Mouse (Mus musculus) layer of hippocampus, postnatal 10 days (tissue): ENCODE data around the gene Rap1b. TPM values are rescaled to one million over a fixed set of nuclear protein-coding genes. Genes with fewer than 3 reads are reported as not detected.

Experiments
- DNase-seq, 2 experiments: peaks; one replicate each; pipeline ENCODE4 v3.0.0; 2021; ENCODE audit warnings: low spot score in 2 of 2
- total RNA-seq, 2 experiments: library from RNA; stranded (reverse); gene quantifications; 2 replicates each; pipeline ENCODE4 v1.2.3; 2021

Rap1b gene
- total RNA-seq, 2 experiments from 2014 or later = 97.5 to 99.8 TPM

GRCm38 (mm10) chr10:117823321-117823720 is 22.5 kb downstream of the Rap1b start:
- no peak for DNase-seq

GRCm38 (mm10) chr10:117818600-117818999 is 27.2 kb downstream of the Rap1b start:
- no peak for DNase-seq

GRCm38 (mm10) chr10:117816721-117817120 is 29.1 kb downstream of the Rap1b start:
- no peak for DNase-seq

GRCm38 (mm10) chr10:117812501-117812900 is 33.3 kb downstream of the Rap1b start:
- no peak for DNase-seq

- DNase-seq = no peak
These were observed 34.3 kb downstream of the Rap1b start for GRCm38 (mm10) chr10:117811555-117811954.

- no peak for DNase-seq
These were observed 35.3 kb downstream of the Rap1b start for GRCm38 (mm10) chr10:117810506-117810905.

GRCm38 (mm10) chr10:117808068-117808467 is 37.8 kb downstream of the Rap1b start:
- DNase-seq = no peak

GRCm38 (mm10) chr10:117805919-117806318 is 39.9 kb downstream of the Rap1b start:
- no peak for DNase-seq

GRCm38 (mm10) chr10:117803870-117804850 is 41.7 kb downstream of the Rap1b start:
- no peak for DNase-seq

- DNase-seq = no peak
These were observed 43.9 kb downstream of the Rap1b start for GRCm38 (mm10) chr10:117801886-117802285.

- DNase-seq = no peak
These were observed 46.0 kb downstream of the Rap1b start for GRCm38 (mm10) chr10:117799806-117800205.

- no peak for DNase-seq
These were observed 47.3 kb downstream of the Rap1b start for GRCm38 (mm10) chr10:117798436-117799035.

GRCm38 (mm10) chr10:117797684-117798083 is 48.2 kb downstream of the Rap1b start:
- no peak for DNase-seq

- no peak for DNase-seq
These were observed 48.7 kb downstream of the Rap1b start for GRCm38 (mm10) chr10:117797106-117797505.

GRCm38 (mm10) chr10:117796181-117796580 is 49.7 kb downstream of the Rap1b start:
- DNase-seq = no peak

- no peak for DNase-seq
These were observed 50.6 kb downstream of the Rap1b start for GRCm38 (mm10) chr10:117795206-117795605.

GRCm38 (mm10) chr10:117793436-117794030 is 52.3 kb downstream of the Rap1b start:
- no peak for DNase-seq

GRCm38 (mm10) chr10:117792141-117793091 is 53.4 kb downstream of the Rap1b start, which contains the start of gene Nup107:
Gene Nup107, minus strand, starts transcription at chr10:117792705.
- DNase-seq = peak; percentile 100

- DNase-seq = no peak
These were observed 54.7 kb downstream of the Rap1b start for GRCm38 (mm10) chr10:117791171-117791470.

GRCm38 (mm10) chr10:117790421-117791170 is 55.2 kb downstream of the Rap1b start:
- DNase-seq = no peak
